Mouse (Mus musculus) cerebral cortex, adult 2 months (tissue): ENCODE data around the gene Als2cr12.

Experiments used
- WGBS: fragments of 180-500 bp; shearing (Covaris S2); methylation state at CpG from one replicate; pipeline ENCODE4 v1.1.7; 2018; 5-methylcytosine and 5-hydroxymethylcytosine counted together

Als2cr12 gene

GRCm38 (mm10) chr1:58695810-58696209 lies at the start of gene Als2cr12:
Als2cr12 (minus strand) TSS chr1:58695989.
- 80% methylated on average over 4 of the region's 4 CpGs for WGBS

DNA sequence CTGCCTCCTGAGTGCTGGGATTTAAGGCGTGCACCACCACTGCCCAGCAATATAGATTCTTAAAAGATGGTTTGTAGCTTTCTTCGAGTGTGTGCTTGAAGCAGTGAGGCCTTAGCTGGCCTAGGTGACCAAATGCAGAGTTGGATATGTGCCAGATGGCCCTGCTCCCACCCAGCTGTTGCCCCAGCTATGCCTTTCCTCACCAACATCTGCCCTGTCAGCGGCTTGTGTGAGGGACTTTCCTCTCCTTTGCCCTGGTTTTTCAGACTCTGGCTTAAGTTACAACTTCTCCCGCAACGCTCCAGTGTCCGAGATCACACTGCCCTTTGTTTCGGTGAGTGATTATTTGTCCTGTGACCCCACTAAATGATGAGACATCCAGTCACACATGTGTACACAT lies 48.9 kb upstream of the Als2cr12 start:
- 89% methylated on average over 7 of the region's 7 CpGs for WGBS

- 85% methylated on average over 6 of the region's 6 CpGs for WGBS
Measured at GRCm38 (mm10) chr1:58743252-58743651, 47.5 kb upstream of the Als2cr12 start.

- WGBS: 57% methylated on average over 5 of the region's 5 CpGs
Measured at GRCm38 (mm10) chr1:58742571-58743021, 46.8 kb upstream of the Als2cr12 start.

DNA sequence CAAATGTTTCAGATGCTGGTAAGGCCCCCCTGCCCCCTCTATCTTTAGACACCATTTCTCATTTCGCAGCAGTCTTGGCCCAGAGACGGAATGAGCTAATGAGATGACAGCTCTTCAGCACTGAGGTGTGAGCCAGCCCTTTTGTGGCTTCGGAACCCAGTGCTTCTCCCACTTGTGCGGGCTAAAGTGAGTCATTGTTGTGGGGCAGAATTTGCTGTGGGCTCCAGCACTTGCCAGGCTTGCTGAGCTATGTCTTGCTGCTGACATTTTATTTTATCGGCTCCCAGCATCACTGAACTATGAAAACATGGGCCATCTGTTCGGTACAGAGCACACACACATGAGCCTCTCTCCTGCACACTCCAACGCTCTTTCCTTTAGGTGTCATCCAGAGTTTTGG lies 43.7 kb upstream of the Als2cr12 start:
- WGBS: 37% methylated on average over 7 of the region's 7 CpGs

- WGBS: 60% methylated on average over 22 of the region's 22 CpGs
Measured at GRCm38 (mm10) chr1:58736968-58737367, 41.2 kb upstream of the Als2cr12 start.

DNA sequence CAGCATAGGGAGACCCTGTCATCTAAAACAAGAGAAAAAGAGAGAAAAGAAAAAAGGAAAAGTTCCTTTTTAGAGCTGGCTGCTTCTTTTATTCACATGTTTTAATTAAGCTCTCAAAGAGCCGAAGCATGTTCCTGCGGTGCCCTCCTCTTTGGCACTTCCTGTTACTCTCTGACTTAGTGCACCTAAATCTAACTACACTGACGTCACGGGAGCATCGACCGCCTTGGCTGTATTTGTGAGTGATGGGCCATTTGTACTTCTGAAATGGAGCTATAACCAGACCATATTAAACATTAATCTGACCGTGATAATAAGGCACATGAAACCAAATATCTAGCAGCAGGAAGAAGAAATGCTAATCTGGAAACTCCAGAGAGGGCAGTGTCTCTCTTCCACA lies 40.2 kb upstream of the Als2cr12 start:
- WGBS: 71% methylated on average over 7 of the region's 7 CpGs

DNA sequence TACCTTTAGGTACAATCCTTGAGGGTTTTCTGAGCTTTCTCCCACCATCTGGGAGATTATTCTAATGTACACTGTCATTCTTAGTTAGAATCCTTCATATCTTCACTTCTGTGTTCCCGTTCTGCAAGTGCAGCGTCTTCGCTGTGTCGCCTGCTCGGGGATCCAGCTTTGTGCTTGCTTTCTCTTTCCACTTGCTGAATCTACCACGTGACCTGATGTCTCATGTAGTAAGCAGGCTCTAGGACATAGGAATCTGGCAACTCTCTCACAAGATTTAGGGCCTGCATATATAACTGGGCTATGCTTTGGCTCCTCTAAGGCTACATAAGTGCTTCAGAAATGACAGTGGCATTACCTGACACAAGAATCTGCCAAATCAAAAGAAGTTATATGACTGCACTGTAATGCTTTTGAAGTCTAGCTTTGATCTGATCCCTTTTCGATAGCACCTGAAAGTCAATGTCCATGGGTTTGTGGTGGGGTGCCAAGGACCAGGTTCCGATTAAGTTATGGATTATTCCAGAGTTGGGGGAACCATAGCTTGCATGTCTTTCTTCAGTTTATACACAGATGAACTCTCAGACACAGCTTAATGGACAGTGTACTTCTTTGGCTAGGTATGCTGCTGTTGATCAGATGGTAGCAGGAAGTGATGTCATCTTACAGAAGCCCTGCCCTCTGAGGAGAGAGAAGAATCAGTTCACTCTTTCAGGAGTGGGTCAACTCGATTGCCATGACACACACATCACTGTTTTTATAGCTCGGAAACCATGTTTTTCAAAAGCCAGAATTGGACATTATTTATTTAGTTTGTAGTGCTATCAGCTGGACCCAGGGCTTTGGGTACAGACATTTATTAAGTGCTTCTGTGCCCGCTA lies 38.5 kb upstream of the Als2cr12 start:
- 86% methylated on average over 11 of the region's 11 CpGs for WGBS

DNA sequence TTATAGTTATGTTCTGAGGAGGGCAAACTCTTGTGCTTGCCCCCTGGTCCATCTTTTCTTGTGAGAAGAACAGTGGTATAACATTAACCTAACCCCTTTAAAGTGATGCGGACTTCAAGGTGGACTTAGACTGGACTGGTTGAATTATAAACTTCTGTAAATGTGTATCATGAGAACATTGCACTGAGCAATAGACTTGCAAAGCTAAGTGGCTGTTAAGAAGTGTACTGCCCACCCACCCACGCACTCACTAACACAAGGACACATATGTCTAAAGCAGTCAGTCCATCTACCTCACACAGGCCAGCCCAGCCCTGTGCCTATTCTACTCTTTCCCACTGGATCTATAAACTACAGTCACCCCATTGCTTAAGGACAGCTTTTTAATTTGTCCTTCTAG lies 37.8 kb upstream of the Als2cr12 start:
- 90% methylated on average over 2 of the region's 2 CpGs for WGBS

DNA sequence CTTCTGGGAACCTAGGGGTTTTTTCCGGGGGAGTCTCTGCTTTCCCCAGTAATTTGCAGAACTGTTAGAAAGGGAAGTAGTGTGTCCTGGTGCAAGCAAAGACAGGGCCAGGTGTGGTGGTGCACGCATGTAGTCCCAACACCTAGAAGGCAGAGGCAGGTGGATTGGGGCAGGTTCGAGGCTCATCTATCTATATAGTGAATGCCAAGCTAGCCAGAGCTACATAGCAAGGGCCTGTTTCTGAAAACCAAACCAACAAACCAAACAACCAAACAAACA lies 32.7 kb upstream of the Als2cr12 start:
- WGBS: 96% methylated on average over 3 of the region's 3 CpGs

GRCm38 (mm10) chr1:58727747-58728589 lies 32.2 kb upstream of the Als2cr12 start:
- 90% methylated on average over 10 of the region's 10 CpGs for WGBS

GRCm38 (mm10) chr1:58727019-58727746 lies 31.4 kb upstream of the Als2cr12 start:
- WGBS: 88% methylated on average over 1 of the region's 1 CpGs

DNA sequence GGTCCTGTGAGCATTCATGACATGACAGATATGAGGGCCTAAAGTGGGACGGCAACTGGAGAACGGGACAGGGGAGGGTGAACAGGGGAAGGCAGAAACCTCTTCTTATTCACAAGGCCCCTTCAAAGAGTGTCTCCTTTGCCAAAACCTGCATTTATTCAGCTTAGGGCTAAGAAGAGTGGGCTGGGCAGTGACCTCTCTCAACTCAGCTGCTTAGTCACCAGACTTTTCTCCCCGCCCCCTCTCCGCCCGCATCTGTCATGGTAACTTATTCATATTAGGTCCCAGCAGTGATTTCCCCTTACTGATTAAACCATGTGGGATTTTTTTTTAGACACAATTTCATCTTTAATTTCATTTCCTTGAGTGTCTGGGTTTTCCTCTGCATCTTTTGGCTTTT lies 30.0 kb upstream of the Als2cr12 start:
- 87% methylated on average over 5 of the region's 5 CpGs for WGBS

DNA sequence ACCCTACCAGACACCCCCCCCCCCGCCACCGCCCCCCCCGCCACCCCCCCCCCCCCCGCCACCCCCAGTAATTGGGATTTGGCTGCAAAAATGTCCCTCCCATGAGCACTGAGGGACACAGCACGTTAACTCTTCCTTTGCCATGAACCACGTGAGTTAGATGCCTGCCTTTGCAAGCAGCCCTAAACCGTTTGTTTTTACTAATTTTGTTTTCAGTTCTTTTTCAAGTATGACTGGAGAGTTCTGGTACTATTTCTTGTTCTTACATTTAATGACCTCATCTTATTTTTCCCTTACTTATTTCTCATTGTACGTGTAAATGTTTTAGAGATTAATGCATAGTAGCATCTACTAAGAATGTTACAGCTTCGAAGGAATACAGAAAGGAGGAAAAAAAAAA lies 28.7 kb upstream of the Als2cr12 start:
- 45% methylated on average over 6 of the region's 9 CpGs for WGBS

DNA sequence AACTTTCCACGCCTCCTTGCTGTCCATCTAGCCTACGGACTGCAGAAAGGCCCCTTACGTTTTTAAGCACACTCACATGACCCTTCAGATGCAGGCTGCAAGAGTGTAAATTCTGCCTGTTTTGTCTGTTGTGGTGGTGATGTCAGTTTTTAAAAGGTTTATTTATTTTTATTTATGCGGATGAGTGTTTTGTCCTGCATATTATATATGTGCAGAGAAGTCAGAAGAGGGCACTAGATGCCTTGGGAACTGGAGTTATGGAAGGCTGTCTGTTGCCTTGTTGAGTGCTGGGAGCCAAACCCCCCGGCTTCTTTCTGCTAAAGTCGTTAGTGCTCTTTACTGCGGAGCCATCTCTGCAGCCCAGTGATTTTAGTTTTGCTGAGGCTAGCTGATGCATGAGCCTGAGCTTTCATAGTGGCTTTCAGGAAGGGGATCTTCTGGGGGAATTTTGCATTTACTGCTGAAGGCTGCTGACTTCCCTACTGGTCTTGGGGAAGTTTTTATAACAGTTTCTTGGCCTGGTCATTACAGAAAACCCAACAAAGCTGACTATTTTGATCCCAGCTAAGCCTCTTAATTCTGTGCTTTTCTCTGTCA lies 28.1 kb upstream of the Als2cr12 start:
- WGBS: 75% methylated on average over 7 of the region's 7 CpGs

- WGBS: 72% methylated on average over 7 of the region's 7 CpGs
Measured at GRCm38 (mm10) chr1:58723062-58723808, 27.4 kb upstream of the Als2cr12 start.

DNA sequence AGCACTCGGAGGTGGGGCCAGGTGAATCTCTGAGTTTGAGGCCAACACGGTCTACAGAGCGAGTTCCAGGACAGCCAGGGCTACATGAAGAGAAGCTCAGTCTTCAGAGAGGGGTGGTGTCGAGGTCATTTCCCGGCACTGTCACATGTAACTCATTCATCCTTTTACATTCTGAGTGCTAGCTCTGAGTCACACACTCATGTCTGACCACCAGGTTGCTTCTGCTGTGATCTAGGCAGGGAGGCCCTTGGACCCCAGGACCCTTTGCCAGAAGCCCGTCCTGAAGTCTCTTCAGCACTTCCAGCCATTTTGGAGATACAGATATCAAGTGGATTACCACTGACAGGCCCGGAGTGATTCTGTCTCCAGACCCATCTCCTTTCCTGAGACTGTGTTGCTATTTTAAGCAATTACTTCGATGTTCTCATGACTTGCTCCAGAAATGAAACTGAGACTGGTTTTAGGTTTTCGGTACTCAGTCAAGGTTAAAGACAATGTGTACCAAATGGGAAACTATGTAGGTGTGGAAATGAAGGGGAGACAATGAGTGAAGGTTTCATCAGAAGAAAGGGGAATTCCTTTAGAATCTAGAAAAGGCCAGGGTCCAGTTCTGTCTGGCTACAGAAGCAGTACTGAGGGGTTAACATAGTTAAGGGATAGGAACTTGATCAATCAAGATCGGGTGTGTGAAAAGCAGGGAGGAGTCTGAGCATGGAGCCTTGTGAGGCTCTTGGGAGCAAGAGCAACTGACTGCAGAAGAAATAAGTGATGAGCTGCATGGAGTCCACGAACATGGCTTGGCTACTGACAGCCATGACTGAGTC lies 26.5 kb upstream of the Als2cr12 start:
- 78% methylated on average over 11 of the region's 11 CpGs for WGBS

- WGBS: 71% methylated on average over 4 of the region's 4 CpGs
Measured at GRCm38 (mm10) chr1:58720988-58721387, 25.2 kb upstream of the Als2cr12 start.

- 90% methylated on average over 8 of the region's 8 CpGs for WGBS
Measured at GRCm38 (mm10) chr1:58720090-58720489, 24.3 kb upstream of the Als2cr12 start.

DNA sequence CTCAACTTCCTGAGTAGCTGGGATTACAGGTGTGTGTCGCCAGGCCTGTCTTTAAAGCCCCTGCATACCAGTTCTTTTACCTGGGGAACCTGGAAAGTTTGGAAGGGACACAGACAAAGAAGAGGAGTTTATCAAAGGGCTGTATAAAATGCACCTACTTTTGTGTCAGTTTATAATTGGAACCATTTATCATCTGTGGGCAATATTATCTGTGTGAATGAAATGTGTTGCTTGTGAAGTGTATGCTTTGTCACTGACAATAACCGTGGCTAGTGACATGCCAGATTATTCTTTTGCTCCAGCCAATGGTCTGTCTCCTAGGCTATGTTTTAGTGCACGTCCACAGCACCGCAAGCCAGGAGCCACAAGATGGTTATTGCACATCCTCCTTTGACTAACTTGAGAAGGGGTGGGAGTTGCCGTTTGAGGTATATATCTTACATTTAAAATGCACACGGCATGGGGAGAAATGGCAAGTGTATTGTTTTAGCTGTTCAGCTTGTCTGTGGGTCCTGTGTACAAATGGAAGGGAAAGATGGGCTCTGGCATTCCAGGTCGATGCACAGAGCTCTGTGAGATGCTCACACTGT lies 23.7 kb upstream of the Als2cr12 start:
- WGBS: 80% methylated on average over 7 of the region's 7 CpGs
